Mouse (Mus musculus): ENCODE measurements around the gene Manbal.

DNA sequence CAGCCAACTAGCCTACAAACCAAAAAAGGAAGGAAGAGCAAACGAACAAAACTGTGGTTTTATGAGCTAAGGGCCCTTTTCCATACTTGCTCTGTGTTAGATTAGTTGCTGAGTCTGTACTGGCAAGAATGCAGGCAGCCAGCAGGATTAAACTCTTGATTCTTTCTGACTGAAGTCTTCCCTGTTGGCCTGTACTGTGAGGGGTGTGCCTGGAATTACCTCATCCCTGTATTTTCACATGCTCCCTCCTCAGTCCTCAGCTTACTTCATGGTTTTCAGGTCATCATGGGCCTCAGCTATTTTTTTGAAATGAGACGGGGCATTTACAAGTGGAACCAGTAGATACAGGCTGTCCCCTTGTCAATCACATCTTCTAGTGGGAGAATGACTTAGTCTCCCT lies 42.2 kb upstream of the Manbal start:
- TF ChIP-seq POLR2A (IDR thresholded peaks at IDR 0.05; ENCODE audit: insufficient read length, low read depth) (no peak), E2F4 (IDR thresholded peaks at IDR 0.05; ENCODE audit: insufficient read depth) (no peak), MAX (IDR thresholded peaks at IDR 0.05; ENCODE audit: low read depth) (no peak), TCF12 (IDR thresholded peaks at IDR 0.05; ENCODE audit: insufficient read depth, poor library complexity, severe bottlenecking) (no peak), MYOG (IDR thresholded peaks at IDR 0.05; ENCODE audit: control insufficient read depth in 1 of 3, insufficient read depth in 1 of 3, insufficient read length in 2 of 3, low read depth in 2 of 3) (no peak), MYOD1 (IDR thresholded peaks at IDR 0.05; ENCODE audit: control insufficient read depth in 1 of 3, insufficient read length in 2 of 3, low read depth in 2 of 3) (no peak)
